Comparison of ENCODE assay signal across 34 mouse cellular contexts in the genomic region with DNA sequence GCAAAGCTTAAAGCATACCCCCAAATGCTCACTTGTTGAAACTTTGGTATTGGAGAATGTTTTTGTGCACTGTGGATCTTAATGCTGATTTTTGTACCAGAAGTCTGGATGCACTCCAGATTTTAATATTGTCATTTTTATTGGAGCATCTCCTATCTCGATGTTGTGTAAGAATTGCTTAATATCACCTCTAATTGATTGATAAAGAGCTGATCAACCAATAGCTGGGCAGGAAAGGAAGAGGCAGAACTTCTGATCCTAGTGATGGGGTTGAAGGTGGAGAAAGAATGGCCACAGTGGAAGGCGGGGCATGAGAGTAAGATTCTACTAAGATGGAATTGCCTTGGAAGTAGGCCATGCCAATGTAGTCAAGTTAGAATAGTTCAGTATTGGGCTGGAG. TPM values are rescaled to one million over a fixed set of nuclear protein-coding genes. Genes with fewer than 3 reads are reported as not detected.
"Had no signal": no experiment of that assay in that cellular context is flagged by ENCODE, and none has a peak within 500 bp of the region (broad histone marks: within the 10 kb centered on the region; RNA-seq: fewer than 3 reads in every experiment).

No protein-coding gene starts in this region.

- DNase-seq: heart, postnatal 10 days; heart, postnatal 14 days; heart, postnatal 36 days; heart, postnatal 4 days; kidney, adult 11 months; kidney, adult 18-20 months; kidney, adult 2 months; kidney, adult 8-10 months; kidney, adult 9 months; kidney, postnatal 10 days; kidney, postnatal 14 days; kidney, postnatal 25 days; kidney, postnatal 36 days; kidney, postnatal 4 days; layer of hippocampus, adult 9-11 months; layer of hippocampus, postnatal 36 days had no signal

- H3K27ac ChIP-seq: heart, embryonic 10.5 days; heart, embryonic 13.5 days; heart, embryonic 15.5 days; hindbrain, embryonic 10.5 days; hindbrain, embryonic 12.5 days; hindbrain, embryonic 13.5 days; hindbrain, embryonic 14.5 days; hindbrain, embryonic 15.5 days; hindbrain, postnatal 0 days; intestine, embryonic 15.5 days; kidney, embryonic 15.5 days; kidney, postnatal 0 days; layer of hippocampus, adult 2 months had no signal

- H3K36me3 ChIP-seq: heart, embryonic 10.5 days; heart, embryonic 12.5 days; heart, embryonic 13.5 days; heart, embryonic 15.5 days; hindbrain, embryonic 10.5 days; hindbrain, embryonic 12.5 days; hindbrain, embryonic 13.5 days; hindbrain, embryonic 15.5 days; intestine, embryonic 15.5 days; kidney, embryonic 15.5 days had no signal

- H3K27me3 ChIP-seq: heart, embryonic 12.5 days; heart, embryonic 13.5 days; heart, embryonic 15.5 days; hindbrain, embryonic 12.5 days; hindbrain, embryonic 13.5 days; hindbrain, embryonic 15.5 days; intestine, embryonic 15.5 days; kidney, embryonic 15.5 days had no signal

- H3K4me2 ChIP-seq: heart, embryonic 11.5 days; heart, embryonic 12.5 days; heart, embryonic 13.5 days; heart, embryonic 15.5 days; hindbrain, embryonic 12.5 days; hindbrain, embryonic 13.5 days; hindbrain, embryonic 14.5 days; hindbrain, embryonic 15.5 days; intestine, embryonic 15.5 days; kidney, embryonic 15.5 days had no signal

- H3K9me3 ChIP-seq: heart, embryonic 10.5 days; heart, embryonic 12.5 days; heart, embryonic 13.5 days; heart, embryonic 15.5 days; hindbrain, embryonic 12.5 days; hindbrain, embryonic 13.5 days; hindbrain, embryonic 15.5 days; intestine, embryonic 15.5 days; kidney, embryonic 15.5 days had no signal

- H3K4me1 ChIP-seq: heart, embryonic 10.5 days; heart, embryonic 12.5 days; heart, embryonic 13.5 days; heart, embryonic 15.5 days; hindbrain, embryonic 10.5 days; hindbrain, embryonic 12.5 days; hindbrain, embryonic 13.5 days; hindbrain, embryonic 15.5 days; intestine, embryonic 15.5 days; kidney, embryonic 15.5 days had no signal

- H3K9ac ChIP-seq: heart, embryonic 12.5 days; heart, embryonic 13.5 days; heart, embryonic 15.5 days; hindbrain, embryonic 12.5 days; hindbrain, embryonic 13.5 days; hindbrain, embryonic 14.5 days; hindbrain, embryonic 15.5 days; intestine, embryonic 15.5 days; kidney, embryonic 15.5 days had no signal

- ATAC-seq: hindbrain, postnatal 0 days; inflammation-experienced regulatory T-cells, adult 6 months; intestine, embryonic 15.5 days; intestine, embryonic 16.5 days; intestine, postnatal 0 days had no signal

- H3K4me3 ChIP-seq: heart, embryonic 10.5 days; heart, embryonic 12.5 days; heart, embryonic 13.5 days; heart, embryonic 15.5 days; hindbrain, embryonic 10.5 days; hindbrain, embryonic 12.5 days; hindbrain, embryonic 13.5 days; hindbrain, embryonic 15.5 days; intestine, embryonic 15.5 days; kidney, embryonic 15.5 days; layer of hippocampus, adult 2 months had no signal

RNA-seq across cellular contexts. Expression of gene Bok, which starts 43.5 kb away (rescaled TPM):
- polyA plus RNA-seq: inflammation-experienced regulatory T-cells, adult 6 months had no signal
